Mouse (Mus musculus): Measurements from ENCODE around the gene Olfr541.
"Not testable (repeated sequence)": the region's sequence is repeated elsewhere in the genome, so short reads cannot be mapped to it uniquely, and the experiment has no call there.

Olfr541 gene

GRCm38 (mm10) chr7:140696967-140697366 is at the start of gene Olfr541:
Gene Olfr541, plus strand, starts transcription at chr7:140697267.
- no peak for DNase-seq (ENCODE audit: low spot score in 2 of 2)

- no peak for DNase-seq (ENCODE audit: low spot score in 2 of 2)
Observed at GRCm38 (mm10) chr7:140659630-140660029, 37.4 kb upstream of the Olfr541 start, which contains the start of gene Olfr539. Gene Olfr539, plus strand, starts transcription at chr7:140659930.

GRCm38 (mm10) chr7:140670693-140671092 is 26.4 kb upstream of the Olfr541 start:
- DNase-seq (ENCODE audit: low spot score in 2 of 2), result not testable (repeated sequence)

GRCm38 (mm10) chr7:140675863-140676262 is 21.2 kb upstream of the Olfr541 start:
- no peak for DNase-seq (ENCODE audit: low spot score in 2 of 2)

- not testable (repeated sequence) for DNase-seq (ENCODE audit: low spot score in 2 of 2)
Observed at GRCm38 (mm10) chr7:140679591-140679990, 17.5 kb upstream of the Olfr541 start.

- DNase-seq (ENCODE audit: low spot score in 2 of 2), result no peak
Observed at GRCm38 (mm10) chr7:140681651-140682050, 15.4 kb upstream of the Olfr541 start, which contains the start of gene Olfr45. Gene Olfr45, plus strand, starts transcription at chr7:140681951.

GRCm38 (mm10) chr7:140706348-140706747 is 9.3 kb downstream of the Olfr541 start:
- DNase-seq (ENCODE audit: low spot score in 2 of 2), result no peak

GRCm38 (mm10) chr7:140707536-140708284 is 10.6 kb downstream of the Olfr541 start:
- DNase-seq (ENCODE audit: low spot score in 2 of 2), result no peak

- no peak for DNase-seq (ENCODE audit: low spot score in 2 of 2)
Observed at GRCm38 (mm10) chr7:140717155-140718055, 20.3 kb downstream of the Olfr541 start.

GRCm38 (mm10) chr7:140721095-140721494 is 24.0 kb downstream of the Olfr541 start:
- no peak for DNase-seq (ENCODE audit: low spot score in 2 of 2)

- no peak for DNase-seq (ENCODE audit: low spot score in 2 of 2)
Observed at GRCm38 (mm10) chr7:140725558-140725957, 28.5 kb downstream of the Olfr541 start.

GRCm38 (mm10) chr7:140733162-140733561 is 36.1 kb downstream of the Olfr541 start:
- no peak for DNase-seq (ENCODE audit: low spot score in 2 of 2)

GRCm38 (mm10) chr7:140747402-140747801 is 50.3 kb downstream of the Olfr541 start:
- no peak for DNase-seq (ENCODE audit: low spot score in 2 of 2)

GRCm38 (mm10) chr7:140748116-140748826 is 51.2 kb downstream of the Olfr541 start:
- DNase-seq (ENCODE audit: low spot score in 2 of 2), result no peak

- no peak for DNase-seq (ENCODE audit: low spot score in 2 of 2)
Observed at GRCm38 (mm10) chr7:140748827-140749160, 51.7 kb downstream of the Olfr541 start.

GRCm38 (mm10) chr7:140754556-140754955 is 57.5 kb downstream of the Olfr541 start:
- DNase-seq (ENCODE audit: low spot score in 2 of 2), result no peak
